ENCODE assay signal across 8 mouse cellular contexts in the genomic region with DNA sequence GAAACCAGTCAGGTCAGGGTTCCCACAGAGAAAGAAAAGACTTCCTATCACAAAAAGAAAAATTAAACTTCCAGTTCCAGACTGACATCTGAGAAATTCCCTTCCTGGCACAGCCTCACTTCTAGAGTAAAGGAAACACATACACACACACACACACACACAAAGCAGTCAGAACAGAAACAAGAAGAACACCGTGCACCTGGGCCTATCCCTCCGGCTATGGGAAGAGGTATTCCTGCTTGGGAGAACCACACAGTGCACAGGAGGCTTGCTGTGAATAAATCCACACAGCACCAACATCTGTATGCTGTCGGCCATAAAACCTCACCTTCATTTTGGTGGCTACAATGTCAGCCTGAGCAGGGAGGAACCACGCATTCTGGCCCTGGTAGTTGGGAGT. TPM values are rescaled to one million over a fixed set of nuclear protein-coding genes. Genes with fewer than 3 reads are reported as not detected.
DNase-seq lines count a peak whose midpoint lies in the region; ATAC-seq and TF ChIP-seq lines count a peak whose summit lies in the region.

No protein-coding gene starts in this region.

- no peaks in the 10 kb centered on the region for H3K9me3 ChIP-seq in heart, embryonic 12.5 days (replicated peaks)
- no peaks in the 10 kb centered on the region for H3K9me3 ChIP-seq in G1E (replicated peaks)
- H3K9me3 ChIP-seq in hindbrain, embryonic 14.5 days (ENCODE audit: control insufficient read depth, low read length), result no peaks in the 10 kb centered on the region
- H3K9me3 ChIP-seq in midbrain, embryonic 11.5 days (ENCODE audit: control insufficient read depth, low read length), result no peaks in the 10 kb centered on the region

- H3K4me2 ChIP-seq in heart, embryonic 12.5 days, result peak overlapping the region; percentile 80
- H3K4me2 ChIP-seq in hindbrain, embryonic 14.5 days (replicated peaks), result peak overlapping the region; percentile 60
- H3K4me2 ChIP-seq in midbrain, embryonic 11.5 days, result peak overlapping the region; percentile 73

- peak overlapping the region; percentile 91 for H3K9ac ChIP-seq in heart, embryonic 12.5 days
- H3K9ac ChIP-seq in hindbrain, embryonic 14.5 days, result peak overlapping the region; percentile 67; the same call in 1 of the 2 replicates
- peak overlapping the region; percentile 93; the same call in 1 of the 2 replicates for H3K9ac ChIP-seq in midbrain, embryonic 11.5 days (ENCODE audit: low read length)

- no peak for ATAC-seq in heart, embryonic 12.5 days (ENCODE audit: insufficient number of reproducible peaks, low FRiP score)
- no peak for ATAC-seq in G1E (ENCODE audit: extremely low read depth, insufficient number of reproducible peaks, low FRiP score, poor library complexity, severe bottlenecking)
- no peak for ATAC-seq in hindbrain, embryonic 14.5 days (ENCODE audit: low FRiP score)
- no peak for ATAC-seq in midbrain, embryonic 11.5 days (ENCODE audit: low FRiP score)

- H3K27ac ChIP-seq in heart, embryonic 12.5 days (ENCODE audit: poor library complexity, severe bottlenecking), result peak overlapping the region; percentile 16; the same call in 1 of the 2 replicates
- H3K27ac ChIP-seq in hindbrain, embryonic 14.5 days, result no peak overlapping the region
- no peak overlapping the region for H3K27ac ChIP-seq in midbrain, embryonic 11.5 days (ENCODE audit: low read depth, low read length)

- no peak for DNase-seq in heart, adult 9 months (ENCODE audit: low spot score in 2 of 2)
- no peak for DNase-seq in G1E (ENCODE audit: low spot score)
- no peak for DNase-seq in hindbrain, embryonic 14.5 days (ENCODE audit: low spot score)
- no peak for DNase-seq in midbrain, embryonic 11.5 days (ENCODE audit: low spot score, missing footprints)
- no peak for DNase-seq in yolk sac, embryonic 10.5 days (ENCODE audit: low spot score)
- no peak for DNase-seq in gastrocnemius, postnatal 25 days
- DNase-seq in cerebellum, postnatal 10 days, result no peak

- H3K4me1 ChIP-seq in heart, embryonic 12.5 days (replicated peaks), result peaks cover 22% of the 10 kb centered on the region
- H3K4me1 ChIP-seq in G1E (ENCODE audit: insufficient read depth, low read depth, low read length), result peaks cover 73% of the 10 kb centered on the region
- H3K4me1 ChIP-seq in hindbrain, embryonic 14.5 days (replicated peaks; ENCODE audit: control insufficient read depth, insufficient read depth, low read length), result peaks cover 32% of the 10 kb centered on the region
- peaks cover 16% of the 10 kb centered on the region for H3K4me1 ChIP-seq in midbrain, embryonic 11.5 days (ENCODE audit: control insufficient read depth, insufficient read depth, low read length)

- H3K4me3 ChIP-seq in heart, embryonic 12.5 days, result peak overlapping the region; percentile 69
- H3K4me3 ChIP-seq in G1E (ENCODE audit: low read depth, low read length), result peak overlapping the region; percentile 92
- peak overlapping the region; percentile 68; the same call in 1 of the 2 replicates for H3K4me3 ChIP-seq in hindbrain, embryonic 14.5 days (replicated peaks; ENCODE audit: low read length)
- H3K4me3 ChIP-seq in midbrain, embryonic 11.5 days (ENCODE audit: low read depth, low read length), result peak overlapping the region; percentile 91; the same call in 1 of the 2 replicates

- TF ChIP-seq CTCF in G1E (IDR thresholded peaks at IDR 0.05; ENCODE audit: low read depth, low read length), result no peak

- 76% methylated on average over 4 of the region's 4 CpGs for WGBS in heart, embryonic 12.5 days
- 75% methylated on average over 4 of the region's 4 CpGs for WGBS in hindbrain, embryonic 14.5 days
- WGBS in midbrain, embryonic 11.5 days, result 87% methylated on average over 4 of the region's 4 CpGs

- H3K27me3 ChIP-seq in heart, embryonic 12.5 days (replicated peaks), result no peaks in the 10 kb centered on the region
- H3K27me3 ChIP-seq in G1E (ENCODE audit: insufficient read depth, low read length), result no peaks in the 10 kb centered on the region
- no peaks in the 10 kb centered on the region for H3K27me3 ChIP-seq in hindbrain, embryonic 14.5 days (ENCODE audit: control insufficient read depth, insufficient read depth, low read length)
- H3K27me3 ChIP-seq in midbrain, embryonic 11.5 days (ENCODE audit: control insufficient read depth, insufficient read depth, low read length), result no peaks in the 10 kb centered on the region

- H3K36me3 ChIP-seq in heart, embryonic 12.5 days, result peaks cover 54% of the 10 kb centered on the region
- peaks cover 66% of the 10 kb centered on the region for H3K36me3 ChIP-seq in G1E (replicated peaks)
- peaks cover 52% of the 10 kb centered on the region for H3K36me3 ChIP-seq in hindbrain, embryonic 14.5 days (replicated peaks; ENCODE audit: control insufficient read depth, insufficient read depth)
- peaks cover 27% of the 10 kb centered on the region; the same call in 1 of the 2 replicates for H3K36me3 ChIP-seq in midbrain, embryonic 11.5 days (ENCODE audit: control insufficient read depth, insufficient read depth, low read length)

RNA-seq across cellular contexts. Expression of gene Slc3a2, which starts 11.7 kb away (rescaled TPM):
- polyA plus RNA-seq in heart, embryonic 12.5 days (2016; fragmentation: Nextera tagmentation; extraction: Ambion mirVana), result 87.6 and 88.9 TPM in 2 replicates
- 288 and 317 TPM in 2 replicates for total RNA-seq in G1E (2014; fragmentation: Nextera tagmentation)
- total RNA-seq in G1E (2017), result 217 and 282 TPM in 2 replicates
- 232 and 240 TPM in 2 replicates for polyA plus RNA-seq in G1E (2012)
- polyA plus RNA-seq in hindbrain, embryonic 14.5 days (2014; fragmentation: Nextera tagmentation; extraction: Ambion mirVana), result 161 and 174 TPM in 2 replicates
- 139 and 142 TPM in 2 replicates for polyA plus RNA-seq in midbrain, embryonic 11.5 days (2014; fragmentation: Nextera tagmentation; extraction: Ambion mirVana)
- total RNA-seq in gastrocnemius, postnatal 25 days (2021), result 10 to 100 TPM; 26.7 to 34.6 TPM

RNA-seq across cellular contexts. Expression of gene Wdr74, which starts 24.1 kb away (rescaled TPM):
- 48.9 and 52.9 TPM in 2 replicates for polyA plus RNA-seq in heart, embryonic 12.5 days (2016; fragmentation: Nextera tagmentation; extraction: Ambion mirVana)
- 124 and 180 TPM in 2 replicates for total RNA-seq in G1E (2014; fragmentation: Nextera tagmentation)
- 75.0 and 135 TPM in 2 replicates for total RNA-seq in G1E (2017)
- polyA plus RNA-seq in G1E (2012), result 37.8 and 46.5 TPM in 2 replicates
- polyA plus RNA-seq in hindbrain, embryonic 14.5 days (2014; fragmentation: Nextera tagmentation; extraction: Ambion mirVana), result 80.7 and 80.8 TPM in 2 replicates
- polyA plus RNA-seq in midbrain, embryonic 11.5 days (2014; fragmentation: Nextera tagmentation; extraction: Ambion mirVana), result 74.2 and 83.7 TPM in 2 replicates
- total RNA-seq in gastrocnemius, postnatal 25 days (2021), result 10 to 100 TPM; 16.9 to 18.2 TPM

RNA-seq across cellular contexts. Expression of gene 1700092M07Rik, which starts 29.0 kb away (rescaled TPM):
- polyA plus RNA-seq in heart, embryonic 12.5 days (2016; fragmentation: Nextera tagmentation; extraction: Ambion mirVana), result 1.8 and 2.8 TPM in 2 replicates
- total RNA-seq in G1E (2014; fragmentation: Nextera tagmentation) (2.5 and 5.3 TPM in 2 replicates), G1E (2017) (3.3 and 4.5 TPM in 2 replicates)
- polyA plus RNA-seq in G1E (2012), result 0.81 and 0.99 TPM in 2 replicates
- polyA plus RNA-seq in hindbrain, embryonic 14.5 days (2014; fragmentation: Nextera tagmentation; extraction: Ambion mirVana), result 0.84 and 0.90 TPM in 2 replicates
- polyA plus RNA-seq in midbrain, embryonic 11.5 days (2014; fragmentation: Nextera tagmentation; extraction: Ambion mirVana), result 1.5 and 2.7 TPM in 2 replicates
- total RNA-seq in gastrocnemius, postnatal 25 days (2021), result not detected

RNA-seq across cellular contexts. Expression of gene Stx5a, which starts 29.7 kb away (rescaled TPM):
- polyA plus RNA-seq in heart, embryonic 12.5 days (2016; fragmentation: Nextera tagmentation; extraction: Ambion mirVana), result 86.1 and 88.1 TPM in 2 replicates
- total RNA-seq in G1E (2014; fragmentation: Nextera tagmentation), result 61.1 and 84.0 TPM in 2 replicates
- 62.8 and 73.2 TPM in 2 replicates for total RNA-seq in G1E (2017)
- 12.9 and 13.2 TPM in 2 replicates for polyA plus RNA-seq in G1E (2012)
- 102 and 103 TPM in 2 replicates for polyA plus RNA-seq in hindbrain, embryonic 14.5 days (2014; fragmentation: Nextera tagmentation; extraction: Ambion mirVana)
- 85.6 and 94.7 TPM in 2 replicates for polyA plus RNA-seq in midbrain, embryonic 11.5 days (2014; fragmentation: Nextera tagmentation; extraction: Ambion mirVana)
- total RNA-seq in gastrocnemius, postnatal 25 days (2021), result 10 to 100 TPM; 20.9 to 21.6 TPM

RNA-seq across cellular contexts. Expression of gene Nxf1, which starts 45.4 kb away (rescaled TPM):
- 135 and 149 TPM in 2 replicates for polyA plus RNA-seq in heart, embryonic 12.5 days (2016; fragmentation: Nextera tagmentation; extraction: Ambion mirVana)
- total RNA-seq in G1E (2014; fragmentation: Nextera tagmentation) (445 and 456 TPM in 2 replicates), G1E (2017) (175 and 184 TPM in 2 replicates)
- 35.9 and 39.7 TPM in 2 replicates for polyA plus RNA-seq in G1E (2012)
- polyA plus RNA-seq in hindbrain, embryonic 14.5 days (2014; fragmentation: Nextera tagmentation; extraction: Ambion mirVana), result 120 and 125 TPM in 2 replicates
- 209 and 235 TPM in 2 replicates for polyA plus RNA-seq in midbrain, embryonic 11.5 days (2014; fragmentation: Nextera tagmentation; extraction: Ambion mirVana)
- total RNA-seq in gastrocnemius, postnatal 25 days (2021), result 10 to 100 TPM; 32.4 to 33.8 TPM
